In genomic region chr6:58542852-58543251, GRCm38 (mm10) we compare ENCODE assay signal across 8 mouse cellular contexts. TPM values are rescaled to one million over a fixed set of nuclear protein-coding genes. Genes with fewer than 3 reads are reported as not detected.
DNase-seq lines count a peak whose midpoint lies in the region; ATAC-seq and TF ChIP-seq lines count a peak whose summit lies in the region.
"Not testable (repeated sequence)": the region's sequence is repeated elsewhere in the genome, so short reads cannot be mapped to it uniquely, and the experiment has no call there.

No protein-coding gene starts in this region.

- TF ChIP-seq EP300 in ES-Bruce4 (IDR thresholded peaks at IDR 0.05; ENCODE audit: insufficient read depth, low read depth, low read length); liver, postnatal 0 days (IDR thresholded peaks at IDR 0.05; ENCODE audit: low read depth): not testable (repeated sequence)

- 58% methylated on average over 8 of the region's 8 CpGs for WGBS in liver, postnatal 0 days (ENCODE audit: insufficient replicate concordance)

- H3K27ac ChIP-seq in ES-Bruce4 (ENCODE audit: insufficient read depth, low read length); liver, postnatal 0 days (ENCODE audit: low read depth): not testable (repeated sequence)

- not testable (repeated sequence) for ATAC-seq in liver, postnatal 0 days

- not testable (repeated sequence) for TF ChIP-seq POLR2A in ES-Bruce4 (IDR thresholded peaks at IDR 0.05; ENCODE audit: insufficient read depth, low read length)

- not testable (repeated sequence) for H3K27me3 ChIP-seq in ES-Bruce4 (ENCODE audit: control insufficient read depth, insufficient read depth, low read length, poor library complexity, severe bottlenecking); liver, postnatal 0 days (ENCODE audit: insufficient read depth, low read length)

- not testable (repeated sequence) for H3K4me3 ChIP-seq in ES-Bruce4 (ENCODE audit: low read depth, low read length); liver, postnatal 0 days (ENCODE audit: low read depth, low read length)

- not testable (repeated sequence) for H3K9ac ChIP-seq in ES-Bruce4 (ENCODE audit: low read depth, poor library complexity, severe bottlenecking); liver, postnatal 0 days (replicated peaks)

- not testable (repeated sequence) for H3K4me1 ChIP-seq in ES-Bruce4 (ENCODE audit: control insufficient read depth, insufficient read depth, low read length); liver, postnatal 0 days (ENCODE audit: insufficient read depth)

- not testable (repeated sequence) for H3K9me3 ChIP-seq in ES-Bruce4 (replicated peaks; ENCODE audit: control insufficient read depth, insufficient read depth, low read length, poor library complexity, severe bottlenecking); liver, postnatal 0 days (ENCODE audit: low read length)

- peak; percentile 65 for DNase-seq in adrenal gland, postnatal 14 days
- DNase-seq in embryo, embryonic 10 days (ENCODE audit: low spot score), result peak; percentile 41
- peak; percentile 31 to 60 for DNase-seq in heart, postnatal 10 days
- DNase-seq in kidney, postnatal 25 days, result peak; percentile 34 to 66
- DNase-seq in liver, postnatal 0 days, result peak; percentile 40
- DNase-seq in retina, embryonic 14.5 days (ENCODE audit: low spot score), result peak; percentile 67
- DNase-seq in thymus, postnatal 4 days, result peak; percentile 74

- intact Hi-C loops in heart, postnatal 10 days (cut with DNase I), result loop anchor here (10.0 kb wide), 1 partner anchor 642 kb away; no protein-coding TSS in a partner anchor

- peak; percentile 40 for TF ChIP-seq CTCF in ES-Bruce4 (IDR thresholded peaks at IDR 0.05; ENCODE audit: low read depth, low read length)
- TF ChIP-seq CTCF in liver, postnatal 0 days (IDR thresholded peaks at IDR 0.05; ENCODE audit: low read depth), result peak; percentile 54

- H3K36me3 ChIP-seq in ES-Bruce4 (ENCODE audit: control insufficient read depth, insufficient read depth, low read length, poor library complexity, severe bottlenecking); liver, postnatal 0 days (replicated peaks; ENCODE audit: insufficient read depth, low read length): not testable (repeated sequence)

- H3K4me2 ChIP-seq in liver, postnatal 0 days (ENCODE audit: low read depth, low read length), result not testable (repeated sequence)

RNA-seq across cellular contexts. Expression of gene Abcg2, which starts 41.5 kb away (rescaled TPM):
- polyA plus RNA-seq in ES-Bruce4 (2011; ENCODE audit: insufficient read depth, insufficient read length, low read depth, missing spikeins), result 62.7 and 71.8 TPM in 2 replicates
- total RNA-seq in adrenal gland, postnatal 14 days (2021), result 49.6 and 55.5 TPM in 2 replicates
- total RNA-seq in heart, postnatal 10 days (2021), result 10 to 100 TPM; 42.7 to 50.4 TPM
- polyA plus RNA-seq in liver, postnatal 0 days (2015; fragmentation: Nextera tagmentation; extraction: Ambion mirVana), result 78.9 and 90.1 TPM in 2 replicates
